Mouse (Mus musculus): ENCODE data around the gene Tspan9. TPM values are rescaled to one million over a fixed set of nuclear protein-coding genes. Genes with fewer than 3 reads are reported as not detected.

The Tspan9 gene
- polyA plus RNA-seq, 1 experiment from 2014 or later: 114 TPM

GRCm38 (mm10) chr6:128028116-128028940 lies 115.1 kb downstream of the Tspan9 start:
- Histone ChIP-seq H3K27me3 (peaks cover 10% of the 10 kb centered on the region), H3K4me1 (replicated peaks) (peaks cover 51% of the 10 kb centered on the region), H3K4me2 (no peak overlapping the region), H3K27ac (no peak overlapping the region), H3K9ac (replicated peaks) (no peak overlapping the region), H3K4me3 (replicated peaks) (no peak overlapping the region), H3K36me3 (no peaks in the 10 kb centered on the region), H3K9me3 (no peaks in the 10 kb centered on the region)
- 28% methylated on average over 10 of the region's 10 CpGs for WGBS
- no peak for ATAC-seq (ENCODE audit: insufficient number of reproducible peaks, insufficient read depth, low FRiP score, low TSS enrichment, low read depth)

GRCm38 (mm10) chr6:128025997-128026396 lies 117.4 kb downstream of the Tspan9 start:
- ATAC-seq (ENCODE audit: insufficient number of reproducible peaks, insufficient read depth, low FRiP score, low TSS enrichment, low read depth): no peak
- WGBS: 91% methylated on average over 8 of the region's 8 CpGs
- Histone ChIP-seq H3K4me2 (no peak overlapping the region), H3K4me3 (replicated peaks) (no peak overlapping the region), H3K36me3 (no peaks in the 10 kb centered on the region), H3K27me3 (no peaks in the 10 kb centered on the region), H3K4me1 (replicated peaks) (peaks cover 59% of the 10 kb centered on the region), H3K27ac (no peak overlapping the region), H3K9me3 (no peaks in the 10 kb centered on the region), H3K9ac (replicated peaks) (no peak overlapping the region)

GRCm38 (mm10) chr6:128025581-128025980 lies 117.8 kb downstream of the Tspan9 start:
- no peaks in the 10 kb centered on the region for H3K36me3 ChIP-seq
- H3K9me3 ChIP-seq: no peaks in the 10 kb centered on the region
- no peak for ATAC-seq (ENCODE audit: insufficient number of reproducible peaks, insufficient read depth, low FRiP score, low TSS enrichment, low read depth)
- H3K4me2 ChIP-seq: no peak overlapping the region
- H3K9ac ChIP-seq (replicated peaks): no peak overlapping the region
- no peak overlapping the region for H3K4me3 ChIP-seq (replicated peaks)
- no peaks in the 10 kb centered on the region for H3K27me3 ChIP-seq
- no peak overlapping the region for H3K27ac ChIP-seq
- H3K4me1 ChIP-seq (replicated peaks): peaks cover 62% of the 10 kb centered on the region
- 69% methylated on average over 13 of the region's 13 CpGs for WGBS

- Histone ChIP-seq H3K4me3 (replicated peaks) (no peak overlapping the region), H3K27ac (peak overlapping the region; percentile 19; the same call in 1 of the 2 replicates)
Observed at GRCm38 (mm10) chr6:128022207-128022606, 121.2 kb downstream of the Tspan9 start.

GRCm38 (mm10) chr6:128021931-128022202 lies 121.5 kb downstream of the Tspan9 start:
- H3K36me3 ChIP-seq: no peaks in the 10 kb centered on the region
- H3K4me2 ChIP-seq: no peak overlapping the region
- no peaks in the 10 kb centered on the region for H3K9me3 ChIP-seq
- no peak overlapping the region for H3K27ac ChIP-seq
- H3K4me3 ChIP-seq (replicated peaks): no peak overlapping the region
- H3K9ac ChIP-seq (replicated peaks): no peak overlapping the region
- peaks cover 57% of the 10 kb centered on the region for H3K4me1 ChIP-seq (replicated peaks)
- no peak for ATAC-seq (ENCODE audit: insufficient number of reproducible peaks, insufficient read depth, low FRiP score, low TSS enrichment, low read depth)
- H3K27me3 ChIP-seq: no peaks in the 10 kb centered on the region
- WGBS: 60% methylated on average over 5 of the region's 5 CpGs

More at GRCm38 (mm10) chr6:128022207-128022606, 121.2 kb downstream of the Tspan9 start:
- Histone ChIP-seq H3K4me2 (no peak overlapping the region), H3K36me3 (no peaks in the 10 kb centered on the region), H3K9me3 (no peaks in the 10 kb centered on the region), H3K9ac (replicated peaks) (no peak overlapping the region), H3K27me3 (no peaks in the 10 kb centered on the region), H3K4me1 (replicated peaks) (peaks cover 57% of the 10 kb centered on the region)
- peak; percentile 27; the same call in 1 of the 2 replicates for ATAC-seq (ENCODE audit: insufficient number of reproducible peaks, insufficient read depth, low FRiP score, low TSS enrichment, low read depth)
- WGBS: 24% methylated on average over 6 of the region's 6 CpGs

- H3K36me3 ChIP-seq: no peaks in the 10 kb centered on the region
- ATAC-seq (ENCODE audit: insufficient number of reproducible peaks, insufficient read depth, low FRiP score, low TSS enrichment, low read depth): 0 out of 2 replicates have a peak, but pooled peaks have one; percentile 22
- H3K27ac ChIP-seq: 0 out of 2 replicates have a peak overlapping the region, but pooled peaks have one; percentile 29
- no peak overlapping the region for H3K4me3 ChIP-seq (replicated peaks)
- H3K27me3 ChIP-seq: no peaks in the 10 kb centered on the region
- H3K4me1 ChIP-seq (replicated peaks): peaks cover 57% of the 10 kb centered on the region
- 27% methylated on average over 9 of the region's 10 CpGs for WGBS
- no peak overlapping the region for H3K4me2 ChIP-seq
- no peak overlapping the region for H3K9ac ChIP-seq (replicated peaks)
- H3K9me3 ChIP-seq: no peaks in the 10 kb centered on the region
Observed at GRCm38 (mm10) chr6:128021106-128021930, 122.1 kb downstream of the Tspan9 start.

- Histone ChIP-seq H3K27ac (0 out of 2 replicates have a peak overlapping the region, but pooled peaks have one; percentile 29), H3K9me3 (no peaks in the 10 kb centered on the region), H3K27me3 (no peaks in the 10 kb centered on the region), H3K4me1 (replicated peaks) (peaks cover 61% of the 10 kb centered on the region), H3K36me3 (no peaks in the 10 kb centered on the region), H3K4me2 (no peak overlapping the region), H3K4me3 (replicated peaks) (no peak overlapping the region), H3K9ac (replicated peaks) (0 out of 2 replicates have a peak overlapping the region, but pooled peaks have one; percentile 2)
- ATAC-seq (ENCODE audit: insufficient number of reproducible peaks, insufficient read depth, low FRiP score, low TSS enrichment, low read depth): no peak
- 23% methylated on average over 8 of the region's 8 CpGs for WGBS
Observed at GRCm38 (mm10) chr6:128020521-128021057, 122.8 kb downstream of the Tspan9 start.

GRCm38 (mm10) chr6:128020053-128020452 lies 123.3 kb downstream of the Tspan9 start:
- Histone ChIP-seq H3K4me1 (replicated peaks) (peaks cover 61% of the 10 kb centered on the region), H3K27me3 (no peaks in the 10 kb centered on the region), H3K27ac (0 out of 2 replicates have a peak overlapping the region, but pooled peaks have one; percentile 29), H3K9me3 (no peaks in the 10 kb centered on the region), H3K36me3 (no peaks in the 10 kb centered on the region), H3K9ac (replicated peaks) (no peak overlapping the region), H3K4me2 (no peak overlapping the region), H3K4me3 (replicated peaks) (no peak overlapping the region)
- no peak for ATAC-seq (ENCODE audit: insufficient number of reproducible peaks, insufficient read depth, low FRiP score, low TSS enrichment, low read depth)
- 56% methylated on average over 4 of the region's 4 CpGs for WGBS

GRCm38 (mm10) chr6:128019119-128019518 lies 124.3 kb downstream of the Tspan9 start:
- Histone ChIP-seq H3K4me1 (replicated peaks) (peaks cover 62% of the 10 kb centered on the region), H3K27ac (no peak overlapping the region), H3K4me3 (replicated peaks) (no peak overlapping the region), H3K36me3 (no peaks in the 10 kb centered on the region), H3K9me3 (no peaks in the 10 kb centered on the region), H3K27me3 (no peaks in the 10 kb centered on the region), H3K4me2 (no peak overlapping the region), H3K9ac (replicated peaks) (no peak overlapping the region)
- no peak for ATAC-seq (ENCODE audit: insufficient number of reproducible peaks, insufficient read depth, low FRiP score, low TSS enrichment, low read depth)
- WGBS: 87% methylated on average over 7 of the region's 7 CpGs

GRCm38 (mm10) chr6:128015304-128015703 lies 128.1 kb downstream of the Tspan9 start:
- Histone ChIP-seq H3K27ac (no peak overlapping the region), H3K4me1 (replicated peaks) (peaks cover 65% of the 10 kb centered on the region), H3K9ac (replicated peaks) (no peak overlapping the region), H3K4me3 (replicated peaks) (no peak overlapping the region), H3K27me3 (no peaks in the 10 kb centered on the region), H3K4me2 (no peak overlapping the region), H3K36me3 (no peaks in the 10 kb centered on the region), H3K9me3 (no peaks in the 10 kb centered on the region)
- no peak for ATAC-seq (ENCODE audit: insufficient number of reproducible peaks, insufficient read depth, low FRiP score, low TSS enrichment, low read depth)
- 83% methylated on average over 7 of the region's 7 CpGs for WGBS

- no peak overlapping the region for H3K4me2 ChIP-seq
- no peak overlapping the region for H3K4me3 ChIP-seq (replicated peaks)
- H3K36me3 ChIP-seq: no peaks in the 10 kb centered on the region
- no peak overlapping the region for H3K9ac ChIP-seq (replicated peaks)
- WGBS: 78% methylated on average over 17 of the region's 17 CpGs
- no peaks in the 10 kb centered on the region for H3K9me3 ChIP-seq
- peaks cover 72% of the 10 kb centered on the region for H3K4me1 ChIP-seq (replicated peaks)
- no peak for ATAC-seq (ENCODE audit: insufficient number of reproducible peaks, insufficient read depth, low FRiP score, low TSS enrichment, low read depth)
- H3K27ac ChIP-seq: peak overlapping the region; percentile 79; the same call in 1 of the 2 replicates
- no peaks in the 10 kb centered on the region for H3K27me3 ChIP-seq
Observed at GRCm38 (mm10) chr6:128011781-128012180, 131.6 kb downstream of the Tspan9 start.

Data from limb, embryonic 12.5 days (tissue).